Mouse (Mus musculus): ENCODE measurements around the gene Fam71b. TPM values are rescaled to one million over a fixed set of nuclear protein-coding genes. Genes with fewer than 3 reads are reported as not detected.

Fam71b gene
- total RNA-seq, 1 experiment from 2014 or later, result not detected

GRCm38 (mm10) chr11:46454453-46455045 lies 58.2 kb downstream of the Fam71b start, which contains the start of gene Havcr2:
TSS of gene Havcr2 (plus strand) at chr11:46454935.
- ATAC-seq (ENCODE audit: extremely low read depth, insufficient number of reproducible peaks, low FRiP score, poor library complexity, severe bottlenecking), result 0 out of 2 replicates have a peak, but pooled peaks have one; percentile 16

Other genes starting within 250 kb of the Fam71b start
- 0.12 TPM in 1 of 2 replicates, not detected in the other for gene Nipal4, start 230.1 kb upstream of the Fam71b start, total RNA-seq (2017)
- gene Fndc9, start 161.0 kb upstream of the Fam71b start, total RNA-seq (2017), result 0.35 and 0.37 TPM in 2 replicates
- 113 and 121 TPM in 2 replicates for gene Cyfip2, start 83.7 kb upstream of the Fam71b start, total RNA-seq (2017)
- gene Itk, start 7.0 kb upstream of the Fam71b start, total RNA-seq (2017), result 28.7 and 29.5 TPM in 2 replicates
- gene Med7, start 40.4 kb downstream of the Fam71b start, total RNA-seq (2017), result 35.0 and 43.6 TPM in 2 replicates
- 1.5 and 2.1 TPM in 2 replicates for gene Havcr2, start 58.4 kb downstream of the Fam71b start, total RNA-seq (2017)
- not detected in 2 replicates for gene Gm12169, start 127.7 kb downstream of the Fam71b start, total RNA-seq (2017)
- gene BC053393, start 175.0 kb downstream of the Fam71b start, total RNA-seq (2017), result not detected in 2 replicates
- not detected in 2 replicates for gene Dppa1, start 232.7 kb downstream of the Fam71b start, total RNA-seq (2017)

Data from neutrophil, adult 5-6 weeks (primary cell).